Mouse (Mus musculus) ES-E14 (cell line): ENCODE measurements around the gene Ss18l2. TPM values are rescaled to one million over a fixed set of nuclear protein-coding genes. Genes with fewer than 3 reads are reported as not detected.

ENCODE experiments used
- DNase-seq: peaks from one replicate; pipeline ENCODE4 v3.0.0-alpha.2; 2013; ENCODE audit warnings: low read depth, low spot score
- H3K27ac ChIP-seq: 2 replicates; pipeline ENCODE4 v1.5.1; 2012; ENCODE audit warnings: low read depth, mild to moderate bottlenecking, low read length, moderate library complexity, mixed read lengths; ENCODE audit not compliant: poor library complexity, insufficient read depth, severe bottlenecking
- H3K36me3 ChIP-seq: 2 replicates; pipeline ENCODE4 v1.6.1; 2012; ENCODE audit warnings: mild to moderate bottlenecking, low read length, moderate library complexity, mixed read lengths; ENCODE audit not compliant: control insufficient read depth, poor library complexity, insufficient read depth, severe bottlenecking
- H3K4me1 ChIP-seq, 2 experiments: fragments of 150-350 bp in 1 of 2; sonication (generic) in 1 of 2; 2 replicates each; pipeline ENCODE4 v1.6.1; 2012; ENCODE audit warnings: low read length in 2 of 2, mild to moderate bottlenecking in 1 of 2, mixed read lengths in 1 of 2; ENCODE audit not compliant: control insufficient read depth in 2 of 2, insufficient read depth in 2 of 2, poor library complexity in 1 of 2
- H3K4me3 ChIP-seq, 2 experiments: fragments of 150-350 bp in 1 of 2; sonication (generic) in 1 of 2; 2 replicates each; pipeline ENCODE4 v1.5.1; 2012; ENCODE audit warnings: low read length in 2 of 2, low read depth in 1 of 2, mild to moderate bottlenecking in 1 of 2, mixed read lengths in 1 of 2; ENCODE audit not compliant: insufficient read depth in 1 of 2, poor library complexity in 1 of 2, severe bottlenecking in 1 of 2
- H3K9ac ChIP-seq: 2 replicates; pipeline ENCODE4 v1.6.1; 2012; ENCODE audit warnings: low read depth, mild to moderate bottlenecking, low read length, mixed read lengths; ENCODE audit not compliant: poor library complexity, insufficient read depth, severe bottlenecking
- H3K9me3 ChIP-seq: fragments of 150-350 bp; sonication (generic); 2 replicates; pipeline ENCODE4 v1.6.1; 2012; ENCODE audit warnings: low read depth, mild to moderate bottlenecking, low read length; ENCODE audit not compliant: control insufficient read depth, insufficient read depth
- CHD2 ChIP-seq: IDR thresholded peaks from 2 replicates; pipeline ENCODE4 v1.6.1; 2014; ENCODE audit warnings: mild to moderate bottlenecking, low read depth, low read length, inconsistent platforms
- HCFC1 ChIP-seq: IDR thresholded peaks from 2 replicates; pipeline ENCODE4 v1.6.1; 2012; ENCODE audit warnings: low read length, inconsistent platforms, borderline replicate concordance; ENCODE audit not compliant: insufficient read depth
- MAFK ChIP-seq: IDR thresholded peaks from 2 replicates; pipeline ENCODE4 v1.6.1; 2014; ENCODE audit warnings: mild to moderate bottlenecking, low read depth, low read length, inconsistent platforms; ENCODE audit not compliant: insufficient read depth
- ZC3H11A ChIP-seq: IDR thresholded peaks from 2 replicates; pipeline ENCODE4 v1.6.1; 2012; ENCODE audit warnings: low read depth, mild to moderate bottlenecking, inconsistent platforms, low read length, borderline replicate concordance
- ZNF384 ChIP-seq: IDR thresholded peaks from 2 replicates; pipeline ENCODE4 v1.6.1; 2012; ENCODE audit warnings: low read depth, low read length, inconsistent platforms
- in situ Hi-C, 2 experiments: fragments of 600-800 bp; cut with MboI; formaldehyde crosslinking; loops; one replicate each; pipeline ENCODE4 v1.15.1; 2025; ENCODE audit warnings: low sequenced_read_pairs in 2 of 2, inconsistent platforms in 1 of 2; ENCODE audit not compliant: unreplicated experiment in 2 of 2
- total RNA-seq: library from RNA; depleted of rRNA; stranded (reverse); fragments of 300-350 nt; gene quantifications from 2 replicates; pipeline ENCODE4 v1.2.3, GENCODE M21; 2012

Gene Ss18l2
- total RNA-seq, 1 experiment: 40.8 TPM

DNA sequence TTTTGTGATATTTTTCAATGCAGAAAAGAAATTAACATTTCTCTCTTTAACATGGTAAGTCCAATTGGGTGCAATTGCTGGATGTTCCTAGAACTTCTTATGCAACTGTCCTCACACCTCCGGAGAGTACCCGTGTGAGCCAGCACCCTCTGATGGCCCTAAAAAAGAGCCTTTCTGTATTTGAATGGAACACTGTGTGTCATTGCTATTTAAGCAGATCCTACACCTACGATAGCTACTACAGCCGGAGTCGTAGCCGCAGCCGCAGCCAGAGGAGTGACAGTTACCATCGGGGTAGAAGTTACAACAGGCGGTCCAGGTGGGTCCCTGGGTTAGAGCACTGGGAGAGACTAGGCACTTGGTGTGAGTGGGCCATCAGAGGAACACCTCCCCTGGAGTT, 42.6 kb downstream of the Ss18l2 start:
- H3K4me3 ChIP-seq: no peak overlapping the region
- TF ChIP-seq CHD2 (no peak), ZNF384 (no peak), ZC3H11A (no peak), MAFK (no peak), HCFC1 (no peak)
- no peak for DNase-seq
- 0 out of 4 replicates have a peak, but pooled peaks cover 0 to 2% of the 10 kb centered on the region in 2 experiments for H3K4me1 ChIP-seq
- H3K9ac ChIP-seq: no peak overlapping the region
- no peak overlapping the region for H3K27ac ChIP-seq
- no peaks in the 10 kb centered on the region for H3K9me3 ChIP-seq
- H3K36me3 ChIP-seq: peaks cover 47% of the 10 kb centered on the region
- in situ Hi-C loops: no loop called here

DNA sequence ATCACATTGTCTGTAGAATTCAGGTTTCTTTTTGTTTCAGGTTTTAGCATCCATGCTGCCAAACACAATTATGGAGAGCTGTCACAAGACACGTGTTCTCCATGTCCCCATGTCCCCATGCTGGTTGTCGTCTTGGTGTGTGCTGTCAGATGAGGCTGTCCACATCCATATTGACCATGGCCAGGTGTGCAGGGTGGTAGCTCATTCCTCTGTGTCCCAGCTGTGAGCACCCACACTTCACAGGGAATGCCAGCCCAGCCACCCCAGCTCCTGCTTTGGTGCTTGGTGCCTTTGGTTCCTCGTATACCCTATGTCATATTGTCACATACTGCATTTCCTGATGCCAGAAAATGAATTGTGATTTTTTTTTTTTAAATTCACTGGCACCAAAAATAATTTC, 44.5 kb downstream of the Ss18l2 start:
- peaks cover 0 to 10% of the 10 kb centered on the region in 2 experiments; a peak in 1 of 4 replicates for H3K4me1 ChIP-seq
- H3K36me3 ChIP-seq: peaks cover 32% of the 10 kb centered on the region
- DNase-seq: no peak
- H3K4me3 ChIP-seq: no peak overlapping the region
- no peak for TF ChIP-seq MAFK
- TF ChIP-seq HCFC1: no peak
- TF ChIP-seq ZNF384: no peak
- TF ChIP-seq CHD2: no peak
- TF ChIP-seq ZC3H11A: no peak
- H3K27ac ChIP-seq: no peak overlapping the region
- no peaks in the 10 kb centered on the region for H3K9me3 ChIP-seq
- in situ Hi-C loops: no loop called here
- H3K9ac ChIP-seq: no peak overlapping the region

DNA sequence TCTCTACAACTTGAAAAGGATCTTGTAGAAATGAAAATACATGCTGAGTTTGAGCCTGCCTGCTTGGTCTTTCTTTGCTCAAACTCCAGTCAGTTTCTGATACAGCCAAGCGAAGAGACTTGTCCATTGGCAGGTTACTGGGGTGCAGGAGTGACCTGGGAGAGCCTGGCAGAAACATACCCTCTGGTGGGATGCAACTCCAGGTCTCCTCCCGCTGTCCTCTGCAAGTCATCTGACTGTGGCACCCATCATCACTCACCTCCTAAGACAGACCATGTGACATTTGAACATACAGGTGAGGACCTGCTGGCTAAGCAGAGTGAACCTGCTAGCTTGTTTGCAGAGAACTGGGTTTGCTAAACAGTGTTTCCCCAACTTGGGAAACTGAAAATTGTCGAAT, 46.7 kb downstream of the Ss18l2 start:
- peaks cover 19% of the 10 kb centered on the region for H3K36me3 ChIP-seq
- in situ Hi-C loops: no loop called here
- H3K9ac ChIP-seq: no peak overlapping the region
- peaks cover 0 to 21% of the 10 kb centered on the region in 2 experiments; a peak in 2 of 4 replicates for H3K4me1 ChIP-seq
- H3K27ac ChIP-seq: no peak overlapping the region
- DNase-seq: no peak
- no peak overlapping the region for H3K4me3 ChIP-seq
- no peaks in the 10 kb centered on the region for H3K9me3 ChIP-seq
- TF ChIP-seq ZC3H11A (no peak), CHD2 (no peak), HCFC1 (no peak), ZNF384 (no peak), MAFK (no peak)

DNA sequence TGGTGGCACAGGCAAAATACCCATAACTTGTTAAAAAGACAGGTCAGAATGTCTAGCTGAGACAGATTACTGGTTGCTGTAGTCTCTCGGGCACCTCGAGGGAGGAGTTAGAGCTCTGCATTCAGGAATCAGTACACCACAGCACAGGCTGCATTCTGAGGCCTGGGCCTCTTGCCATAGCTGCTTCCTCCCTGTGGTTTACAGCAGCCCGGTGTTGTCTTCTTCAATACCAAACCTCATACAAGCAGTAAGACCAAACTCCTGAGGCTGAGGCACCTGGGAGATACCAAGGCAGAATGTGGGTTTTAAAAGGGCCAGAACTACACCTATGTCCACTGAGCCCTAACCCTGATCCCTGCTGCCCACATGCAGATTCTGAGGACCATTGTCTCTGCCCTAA, 47.3 kb downstream of the Ss18l2 start:
- H3K27ac ChIP-seq: no peak overlapping the region
- H3K4me3 ChIP-seq: no peak overlapping the region
- in situ Hi-C loops: no loop called here
- no peak for DNase-seq
- H3K9ac ChIP-seq: no peak overlapping the region
- H3K4me1 ChIP-seq: peaks cover 0 to 23% of the 10 kb centered on the region in 2 experiments; a peak in 2 of 4 replicates
- H3K9me3 ChIP-seq: no peaks in the 10 kb centered on the region
- TF ChIP-seq HCFC1 (no peak), MAFK (no peak), ZNF384 (no peak), ZC3H11A (no peak), CHD2 (no peak)
- peaks cover 18% of the 10 kb centered on the region for H3K36me3 ChIP-seq
